Mouse (Mus musculus) small intestine, adult 2 months (tissue): ENCODE measurements at regions not wholly inside any gene's neighbourhood (a gene's known extent, or its start where the extent isn't known, plus 50 kb on each side); places are given as distances from the start of the nearest gene placed in this dataset.

Experiments
- CTCF ChIP-seq: fragments of 200-500 bp; IDR thresholded peaks from 2 replicates; pipeline ENCODE4 v1.5.1; 2012; ENCODE audit warnings: low read depth, mild to moderate bottlenecking, control low read depth, inconsistent platforms, low read length, moderate library complexity, mixed read lengths; ENCODE audit not compliant: insufficient replicate concordance, insufficient read length; ENCODE audit errors: extremely low read depth
- POLR2A ChIP-seq: fragments of 200-500 bp; IDR thresholded peaks from 2 replicates; pipeline ENCODE4 v1.6.1; 2012; ENCODE audit warnings: low read depth, mild to moderate bottlenecking, control low read depth, inconsistent platforms, low read length, moderate library complexity

- no peak for TF ChIP-seq CTCF
- TF ChIP-seq POLR2A = no peak
These were observed 92.0 kb upstream of the Cited2 start for GRCm38 (mm10) chr10:17630861-17631581.
